Mouse (Mus musculus): ENCODE measurements around the gene Stab2. TPM values are rescaled to one million over a fixed set of nuclear protein-coding genes. Genes with fewer than 3 reads are reported as not detected.
A peak's percentile ranks its signal among the peaks of the same experiment; 100 is the strongest.

The Stab2 gene
- polyA plus RNA-seq, 1 experiment: 9.3 TPM

- TF ChIP-seq CTCF (IDR thresholded peaks at IDR 0.05; ENCODE audit: control insufficient read depth, insufficient read depth, low read length) (no peak), POLR2A (IDR thresholded peaks at IDR 0.05; ENCODE audit: borderline replicate concordance, control insufficient read depth, low read depth, low read length) (no peak)
- Histone ChIP-seq H3K4me3 (replicated peaks; ENCODE audit: control insufficient read depth, low read depth, low read length) (no peak overlapping the region), H3K4me1 (ENCODE audit: control insufficient read depth, insufficient read depth, low read length) (no peaks in the 10 kb centered on the region), H3K27ac (ENCODE audit: control insufficient read depth, insufficient read depth, low read depth, low read length, poor library complexity) (no peak overlapping the region)
- WGBS: 81% methylated on average over 7 of the region's 7 CpGs
Measured at GRCm38 (mm10) chr10:86878721-86879120, 129.1 kb downstream of the Stab2 start.

DNA sequence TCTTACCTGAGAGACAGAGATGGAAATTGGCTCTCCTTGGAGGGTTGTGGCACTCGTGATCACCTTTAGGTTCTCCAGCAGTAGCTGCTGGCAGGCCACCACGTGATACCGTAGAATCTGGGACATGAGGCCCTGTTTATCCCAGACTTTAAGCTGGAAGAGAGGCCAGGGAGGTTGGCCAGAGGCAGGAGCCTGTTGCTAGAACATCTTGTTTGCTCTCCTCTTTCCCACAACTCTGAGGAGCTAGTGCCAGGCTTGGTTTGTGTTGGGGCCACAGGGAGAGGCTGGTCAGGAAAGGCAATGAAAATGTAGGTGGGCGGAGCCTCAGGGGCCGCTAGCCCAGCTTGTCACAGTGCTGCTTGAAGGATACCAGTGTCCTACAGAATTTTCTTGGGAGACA, 135.2 kb downstream of the Stab2 start:
- TF ChIP-seq CTCF (IDR thresholded peaks at IDR 0.05; ENCODE audit: control insufficient read depth, insufficient read depth, low read length) (no peak), POLR2A (IDR thresholded peaks at IDR 0.05; ENCODE audit: borderline replicate concordance, control insufficient read depth, low read depth, low read length) (no peak)
- 77% methylated on average over 5 of the region's 5 CpGs for WGBS
- no peaks in the 10 kb centered on the region; the same call in 1 of the 2 replicates for H3K4me1 ChIP-seq (ENCODE audit: control insufficient read depth, insufficient read depth, low read length)
- H3K27ac ChIP-seq (ENCODE audit: control insufficient read depth, insufficient read depth, low read depth, low read length, poor library complexity): no peak overlapping the region
- no peak overlapping the region for H3K4me3 ChIP-seq (replicated peaks; ENCODE audit: control insufficient read depth, low read depth, low read length)

- TF ChIP-seq POLR2A (IDR thresholded peaks at IDR 0.05; ENCODE audit: borderline replicate concordance, control insufficient read depth, low read depth, low read length) (no peak), CTCF (IDR thresholded peaks at IDR 0.05; ENCODE audit: control insufficient read depth, insufficient read depth, low read length) (no peak)
- Histone ChIP-seq H3K4me3 (replicated peaks; ENCODE audit: control insufficient read depth, low read depth, low read length) (no peak overlapping the region), H3K4me1 (ENCODE audit: control insufficient read depth, insufficient read depth, low read length) (no peaks in the 10 kb centered on the region; the same call in 1 of the 2 replicates), H3K27ac (ENCODE audit: control insufficient read depth, insufficient read depth, low read depth, low read length, poor library complexity) (no peak overlapping the region)
- 81% methylated on average over 7 of the region's 7 CpGs for WGBS
Measured at GRCm38 (mm10) chr10:86872121-86872520, 135.7 kb downstream of the Stab2 start.

DNA sequence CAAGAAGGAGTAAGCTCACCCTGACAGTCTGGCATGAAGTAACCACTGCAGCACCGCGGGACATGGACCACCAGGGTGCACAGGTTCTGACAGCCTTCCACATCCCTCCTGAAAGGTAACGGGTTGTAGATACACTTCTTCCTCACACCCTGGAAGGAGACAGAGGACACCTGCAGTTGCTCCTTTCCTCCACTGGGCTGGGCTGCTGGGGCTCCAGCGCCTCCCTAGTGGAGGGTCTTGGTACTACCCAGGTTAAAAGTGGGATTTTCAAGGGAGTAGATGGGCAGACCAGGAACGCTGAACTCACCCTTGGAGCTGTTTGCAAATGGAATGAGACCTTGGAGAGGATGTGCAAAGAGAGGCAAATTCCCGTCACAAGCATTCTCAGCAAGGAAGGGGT, 144.4 kb downstream of the Stab2 start:
- Histone ChIP-seq H3K27ac (ENCODE audit: control insufficient read depth, insufficient read depth, low read depth, low read length, poor library complexity) (no peak overlapping the region), H3K4me3 (replicated peaks; ENCODE audit: control insufficient read depth, low read depth, low read length) (no peak overlapping the region), H3K4me1 (ENCODE audit: control insufficient read depth, insufficient read depth, low read length) (no peaks in the 10 kb centered on the region)
- TF ChIP-seq POLR2A (IDR thresholded peaks at IDR 0.05; ENCODE audit: borderline replicate concordance, control insufficient read depth, low read depth, low read length) (no peak), CTCF (IDR thresholded peaks at IDR 0.05; ENCODE audit: control insufficient read depth, insufficient read depth, low read length) (peak; percentile 14; the same call in 1 of the 2 replicates)
- WGBS: 82% methylated on average over 6 of the region's 6 CpGs

- Histone ChIP-seq H3K4me1 (ENCODE audit: control insufficient read depth, insufficient read depth, low read length) (no peaks in the 10 kb centered on the region), H3K4me3 (replicated peaks; ENCODE audit: control insufficient read depth, low read depth, low read length) (no peak overlapping the region), H3K27ac (ENCODE audit: control insufficient read depth, insufficient read depth, low read depth, low read length, poor library complexity) (no peak overlapping the region)
- WGBS: 80% methylated on average over 6 of the region's 6 CpGs
- no peak for TF ChIP-seq POLR2A (IDR thresholded peaks at IDR 0.05; ENCODE audit: borderline replicate concordance, control insufficient read depth, low read depth, low read length)
- TF ChIP-seq CTCF (IDR thresholded peaks at IDR 0.05; ENCODE audit: control insufficient read depth, insufficient read depth, low read length): no peak
Measured at GRCm38 (mm10) chr10:86862496-86862895, 145.3 kb downstream of the Stab2 start.

DNA sequence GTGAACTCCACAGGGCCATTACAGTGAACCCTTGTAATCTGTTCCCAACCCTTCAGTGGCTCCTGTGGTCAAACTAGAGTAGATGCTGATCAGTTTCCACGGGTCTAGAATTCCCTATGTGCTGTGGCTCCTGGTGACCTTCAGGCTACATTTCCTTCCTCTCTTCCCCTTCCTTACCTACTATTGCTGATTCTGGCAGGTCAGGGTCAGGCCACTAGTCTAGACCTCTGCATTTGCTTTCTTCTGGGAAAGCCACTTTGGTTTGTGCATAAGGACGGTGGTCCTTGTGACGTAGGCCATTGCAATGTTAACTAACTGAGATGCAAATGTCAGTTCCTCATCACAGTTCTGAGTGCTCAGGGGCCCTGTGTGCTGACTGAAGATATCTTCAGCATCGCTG, 147.4 kb downstream of the Stab2 start:
- H3K4me3 ChIP-seq (replicated peaks; ENCODE audit: control insufficient read depth, low read depth, low read length): no peak overlapping the region
- 66% methylated on average over 4 of the region's 4 CpGs for WGBS
- no peak overlapping the region for H3K27ac ChIP-seq (ENCODE audit: control insufficient read depth, insufficient read depth, low read depth, low read length, poor library complexity)
- TF ChIP-seq POLR2A (IDR thresholded peaks at IDR 0.05; ENCODE audit: borderline replicate concordance, control insufficient read depth, low read depth, low read length): no peak
- no peak for TF ChIP-seq CTCF (IDR thresholded peaks at IDR 0.05; ENCODE audit: control insufficient read depth, insufficient read depth, low read length)
- no peaks in the 10 kb centered on the region for H3K4me1 ChIP-seq (ENCODE audit: control insufficient read depth, insufficient read depth, low read length)

DNA sequence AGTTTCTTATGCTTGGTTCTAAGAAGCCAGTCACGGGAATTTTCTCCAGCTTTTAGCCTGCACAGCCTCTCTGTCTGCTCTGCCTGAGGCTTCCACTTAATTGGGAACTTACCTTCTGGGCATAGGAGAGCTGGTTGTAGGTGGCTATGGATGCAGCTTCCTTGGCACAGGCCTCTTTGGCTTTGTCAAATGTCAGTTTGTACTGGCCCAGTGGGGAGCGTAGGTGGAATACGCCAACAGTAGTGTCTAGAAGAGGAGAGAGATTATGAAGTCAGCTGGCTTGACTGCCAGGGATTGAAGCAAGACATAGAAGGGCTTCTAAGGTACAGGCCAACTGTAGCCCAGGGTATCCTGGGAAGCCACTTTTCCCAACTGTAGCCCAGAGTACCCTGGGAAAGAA, 154.4 kb downstream of the Stab2 start:
- Histone ChIP-seq H3K4me1 (ENCODE audit: control insufficient read depth, insufficient read depth, low read length) (no peaks in the 10 kb centered on the region), H3K27ac (ENCODE audit: control insufficient read depth, insufficient read depth, low read depth, low read length, poor library complexity) (no peak overlapping the region), H3K4me3 (replicated peaks; ENCODE audit: control insufficient read depth, low read depth, low read length) (no peak overlapping the region)
- 89% methylated on average over 3 of the region's 3 CpGs for WGBS
- TF ChIP-seq POLR2A (IDR thresholded peaks at IDR 0.05; ENCODE audit: borderline replicate concordance, control insufficient read depth, low read depth, low read length) (no peak), CTCF (IDR thresholded peaks at IDR 0.05; ENCODE audit: control insufficient read depth, insufficient read depth, low read length) (no peak)

DNA sequence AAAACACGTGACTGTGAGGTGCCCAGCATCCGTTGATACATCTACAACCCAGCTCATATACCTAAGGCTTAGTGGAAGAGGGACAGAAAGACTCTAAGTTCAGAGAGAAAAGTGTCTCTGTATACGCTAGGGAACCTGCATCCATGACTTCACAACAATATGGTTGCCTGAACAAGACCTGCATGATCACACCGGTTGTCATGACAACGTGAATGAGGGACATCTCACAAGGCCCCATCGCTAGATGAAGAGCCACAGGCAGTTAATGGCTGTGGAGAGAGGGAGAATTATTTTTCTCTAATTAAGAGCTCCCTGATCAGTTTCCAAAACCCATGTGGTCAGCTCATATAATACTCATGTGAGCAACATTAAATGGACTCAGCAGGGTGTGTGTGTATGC, 155.7 kb downstream of the Stab2 start:
- H3K27ac ChIP-seq (ENCODE audit: control insufficient read depth, insufficient read depth, low read depth, low read length, poor library complexity): no peak overlapping the region
- no peak overlapping the region for H3K4me3 ChIP-seq (replicated peaks; ENCODE audit: control insufficient read depth, low read depth, low read length)
- H3K4me1 ChIP-seq (ENCODE audit: control insufficient read depth, insufficient read depth, low read length): no peaks in the 10 kb centered on the region
- TF ChIP-seq CTCF (IDR thresholded peaks at IDR 0.05; ENCODE audit: control insufficient read depth, insufficient read depth, low read length) (no peak), POLR2A (IDR thresholded peaks at IDR 0.05; ENCODE audit: borderline replicate concordance, control insufficient read depth, low read depth, low read length) (no peak)
- WGBS: 84% methylated on average over 6 of the region's 6 CpGs

GRCm38 (mm10) chr10:86849508-86849907, 158.3 kb downstream of the Stab2 start:
- TF ChIP-seq POLR2A (IDR thresholded peaks at IDR 0.05; ENCODE audit: borderline replicate concordance, control insufficient read depth, low read depth, low read length) (no peak), CTCF (IDR thresholded peaks at IDR 0.05; ENCODE audit: control insufficient read depth, insufficient read depth, low read length) (no peak)
- Histone ChIP-seq H3K27ac (ENCODE audit: control insufficient read depth, insufficient read depth, low read depth, low read length, poor library complexity) (no peak overlapping the region), H3K4me1 (ENCODE audit: control insufficient read depth, insufficient read depth, low read length) (no peaks in the 10 kb centered on the region), H3K4me3 (replicated peaks; ENCODE audit: control insufficient read depth, low read depth, low read length) (no peak overlapping the region)
- WGBS: 74% methylated on average over 4 of the region's 4 CpGs

Data from bone marrow, adult 2 months (tissue).